Mouse (Mus musculus): ENCODE data around the gene 2900026A02Rik.

DNA sequence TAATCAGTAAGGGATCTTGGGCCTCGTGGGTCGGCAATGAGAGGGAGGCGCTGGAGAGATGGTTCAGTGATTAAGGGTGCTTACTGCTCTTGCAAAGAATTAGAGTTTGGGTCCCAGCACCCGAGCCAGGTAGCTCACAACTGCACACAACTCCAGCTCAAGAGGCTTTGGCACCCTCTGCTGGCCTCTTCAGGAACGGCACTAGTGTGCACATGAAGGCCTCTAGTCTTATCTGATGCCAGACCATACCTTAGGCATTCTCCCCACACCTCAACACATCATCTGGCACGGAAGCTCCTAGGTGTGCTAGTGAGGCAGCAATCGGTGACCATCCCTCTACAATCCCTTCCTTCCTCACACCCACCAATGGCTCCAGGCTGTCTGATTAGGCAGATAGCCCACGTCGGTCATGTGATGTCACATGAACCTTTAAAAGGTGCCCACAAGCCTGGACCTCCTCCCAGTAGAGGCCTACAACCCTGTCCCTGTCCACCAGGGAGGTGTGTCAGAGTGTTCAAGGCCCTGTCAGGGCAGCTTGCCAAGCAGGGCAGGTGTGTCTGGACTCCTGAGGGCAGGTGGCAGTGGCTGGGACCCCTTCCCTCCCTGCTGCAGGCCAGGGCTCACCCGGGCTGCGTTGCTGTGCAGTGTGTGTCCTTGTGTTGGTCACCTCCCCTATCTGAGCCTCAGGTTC is 50.8 kb downstream of the 2900026A02Rik start:
- TF ChIP-seq POLR2A (IDR thresholded peaks at IDR 0.05; ENCODE audit: borderline replicate concordance, extremely low read depth, insufficient read depth, insufficient read length, poor library complexity, severe bottlenecking), result no peak
- TF ChIP-seq CTCF (IDR thresholded peaks at IDR 0.05; ENCODE audit: borderline replicate concordance, extremely low read depth, insufficient read depth, insufficient read length), result peak; percentile 53; the same call in 1 of the 2 replicates

All from brain, embryonic 14.5 days (tissue).